Mouse (Mus musculus): ENCODE measurements around the gene Iqschfp. TPM values are rescaled to one million over a fixed set of nuclear protein-coding genes. Genes with fewer than 3 reads are reported as not detected.

The Iqschfp gene
- polyA plus RNA-seq, 1 experiment from 2014 or later = not detected

DNA sequence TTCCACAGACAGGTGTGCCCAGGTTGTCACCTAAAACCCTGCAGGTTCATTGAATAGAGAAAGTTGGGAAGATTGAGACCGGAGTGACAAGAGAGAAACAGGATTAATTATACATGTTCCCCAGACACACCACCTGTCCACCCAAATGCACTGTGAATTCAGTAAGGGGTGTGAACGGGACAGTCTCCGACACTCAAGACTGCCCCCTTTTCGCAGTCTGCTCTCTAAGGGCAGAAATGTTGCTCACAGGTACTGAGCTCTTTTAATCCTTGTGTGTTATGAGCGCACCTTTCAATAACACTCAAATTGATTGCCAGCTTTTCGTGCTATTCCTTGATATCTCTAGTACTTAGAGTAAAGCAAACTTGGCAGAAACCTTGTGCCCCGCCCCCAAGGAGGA lies 460.9 kb downstream of the Iqschfp start:
- H3K27me3 ChIP-seq (ENCODE audit: insufficient read depth, low read length) = no peaks in the 10 kb centered on the region
- H3K27ac ChIP-seq (ENCODE audit: low read depth) = no peak overlapping the region
- H3K9me3 ChIP-seq (ENCODE audit: low read length) = no peaks in the 10 kb centered on the region
- no peak for DNase-seq
- no peaks in the 10 kb centered on the region for H3K4me1 ChIP-seq (ENCODE audit: insufficient read depth)
- no peak overlapping the region for H3K9ac ChIP-seq (replicated peaks)
- no peak for ATAC-seq
- no peak overlapping the region for H3K4me2 ChIP-seq (ENCODE audit: low read depth, low read length)
- no peaks in the 10 kb centered on the region for H3K36me3 ChIP-seq (replicated peaks; ENCODE audit: insufficient read depth, low read length)
- WGBS (ENCODE audit: insufficient replicate concordance) = 74% methylated on average over 7 of the region's 7 CpGs
- H3K4me3 ChIP-seq (ENCODE audit: low read depth, low read length) = no peak overlapping the region
- TF ChIP-seq CTCF (IDR thresholded peaks at IDR 0.05; ENCODE audit: low read depth) (no peak), EP300 (IDR thresholded peaks at IDR 0.05; ENCODE audit: low read depth) (no peak)

DNA sequence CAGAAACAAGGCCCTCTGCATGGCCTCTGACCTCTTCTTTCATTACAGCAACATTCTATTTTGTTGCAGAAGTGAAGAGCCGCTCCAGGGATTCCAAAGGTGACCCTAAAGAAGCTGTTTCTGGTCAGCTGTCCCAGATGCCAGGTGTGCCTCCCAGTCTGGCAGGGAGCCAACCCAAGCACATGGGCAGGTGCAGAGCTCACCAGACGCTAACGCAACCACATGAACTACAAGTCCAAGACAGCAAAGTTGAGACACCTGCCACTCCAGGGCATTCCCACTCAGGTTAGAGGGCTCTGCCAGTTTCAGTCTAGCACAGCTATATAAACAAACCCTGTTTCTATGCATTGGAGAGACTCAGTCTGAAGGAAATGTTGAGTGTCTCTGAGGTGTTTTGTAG lies 461.5 kb downstream of the Iqschfp start:
- Histone ChIP-seq H3K4me1 (ENCODE audit: insufficient read depth) (no peaks in the 10 kb centered on the region), H3K27me3 (ENCODE audit: insufficient read depth, low read length) (no peaks in the 10 kb centered on the region), H3K4me2 (ENCODE audit: low read depth, low read length) (no peak overlapping the region), H3K4me3 (ENCODE audit: low read depth, low read length) (no peak overlapping the region), H3K9me3 (ENCODE audit: low read length) (no peaks in the 10 kb centered on the region), H3K27ac (ENCODE audit: low read depth) (no peak overlapping the region), H3K9ac (replicated peaks) (no peak overlapping the region), H3K36me3 (replicated peaks; ENCODE audit: insufficient read depth, low read length) (no peaks in the 10 kb centered on the region)
- DNase-seq = no peak
- TF ChIP-seq EP300 (IDR thresholded peaks at IDR 0.05; ENCODE audit: low read depth) (no peak), CTCF (IDR thresholded peaks at IDR 0.05; ENCODE audit: low read depth) (no peak)
- WGBS (ENCODE audit: insufficient replicate concordance) = 82% methylated on average over 3 of the region's 3 CpGs
- no peak for ATAC-seq

DNA sequence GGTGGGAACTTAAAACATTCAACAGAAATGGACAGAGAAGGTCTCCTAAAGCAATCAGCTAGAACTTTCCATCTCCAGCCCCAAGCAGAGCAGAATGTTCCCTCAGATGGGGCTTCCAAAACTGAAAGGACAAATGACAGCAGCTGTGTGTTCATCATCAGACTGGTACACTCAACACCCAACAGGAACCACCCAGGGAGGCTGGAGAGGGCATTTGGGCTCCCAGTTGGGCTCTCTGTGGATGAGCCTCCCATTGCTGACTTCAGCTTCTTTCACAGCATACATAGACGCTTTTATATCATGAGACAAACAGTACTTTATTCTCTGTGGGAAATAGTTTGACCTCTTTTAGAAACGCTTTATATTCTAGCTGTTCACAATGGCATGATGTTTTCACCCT lies 464.5 kb downstream of the Iqschfp start:
- DNase-seq (no peak), ATAC-seq (no peak)
- H3K4me1 ChIP-seq (ENCODE audit: insufficient read depth) = no peaks in the 10 kb centered on the region
- H3K27ac ChIP-seq (ENCODE audit: low read depth) = no peak overlapping the region
- H3K4me2 ChIP-seq (ENCODE audit: low read depth, low read length) = no peak overlapping the region
- H3K27me3 ChIP-seq (ENCODE audit: insufficient read depth, low read length) = no peaks in the 10 kb centered on the region
- H3K4me3 ChIP-seq (ENCODE audit: low read depth, low read length) = no peak overlapping the region
- TF ChIP-seq CTCF (IDR thresholded peaks at IDR 0.05; ENCODE audit: low read depth) (no peak), EP300 (IDR thresholded peaks at IDR 0.05; ENCODE audit: low read depth) (no peak)
- 83% methylated on average over 2 of the region's 2 CpGs for WGBS (ENCODE audit: insufficient replicate concordance)
- no peaks in the 10 kb centered on the region for H3K9me3 ChIP-seq (ENCODE audit: low read length)
- H3K36me3 ChIP-seq (replicated peaks; ENCODE audit: insufficient read depth, low read length) = no peaks in the 10 kb centered on the region
- H3K9ac ChIP-seq (replicated peaks) = no peak overlapping the region

DNA sequence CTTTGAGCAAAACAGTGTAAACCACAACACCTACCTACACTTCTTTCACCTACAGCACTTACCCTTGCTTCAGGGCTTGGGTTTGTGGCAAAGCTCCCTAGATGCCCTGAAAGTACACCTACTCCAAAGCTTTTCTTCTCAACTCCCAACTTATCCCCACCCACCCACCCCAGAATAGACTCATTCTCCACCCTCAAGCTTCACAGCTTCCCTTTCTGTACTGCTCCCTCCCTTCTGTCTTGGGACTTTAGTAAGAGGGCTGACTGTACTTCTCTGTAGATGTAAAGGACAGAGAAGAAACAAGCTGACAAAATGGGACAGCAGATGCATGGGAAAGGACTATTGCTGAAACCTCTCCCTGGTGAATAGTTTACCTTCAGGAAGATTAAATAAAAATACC lies 476.0 kb downstream of the Iqschfp start:
- TF ChIP-seq EP300 (IDR thresholded peaks at IDR 0.05; ENCODE audit: low read depth) (no peak), CTCF (IDR thresholded peaks at IDR 0.05; ENCODE audit: low read depth) (no peak)

DNA sequence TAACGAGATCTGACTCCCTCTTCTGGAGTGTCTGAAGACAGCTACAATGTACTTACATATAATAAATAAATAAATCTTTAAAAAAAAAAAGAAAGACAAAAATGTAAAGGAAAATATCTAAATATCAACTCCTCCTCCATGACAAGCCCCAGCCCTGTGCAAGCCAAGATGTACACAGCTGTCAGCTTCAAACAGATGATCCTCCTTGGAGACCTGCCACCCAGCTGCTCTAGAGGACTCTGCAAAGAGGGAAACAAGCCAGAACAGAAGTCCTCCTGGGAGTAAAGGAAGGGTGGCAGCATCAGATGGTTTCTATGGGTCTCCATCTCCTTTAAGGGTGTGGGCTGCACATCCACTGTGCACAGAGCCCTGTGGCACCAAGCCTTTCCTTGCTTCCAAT lies 480.9 kb downstream of the Iqschfp start:
- WGBS (ENCODE audit: insufficient replicate concordance) = no CpG with 5 or more reads among the region's 1 CpGs
- no peak for DNase-seq
- Histone ChIP-seq H3K4me2 (ENCODE audit: low read depth, low read length) (no peak overlapping the region), H3K9ac (replicated peaks) (no peak overlapping the region), H3K27me3 (ENCODE audit: insufficient read depth, low read length) (no peaks in the 10 kb centered on the region), H3K36me3 (replicated peaks; ENCODE audit: insufficient read depth, low read length) (no peaks in the 10 kb centered on the region), H3K9me3 (ENCODE audit: low read length) (no peaks in the 10 kb centered on the region), H3K4me3 (ENCODE audit: low read depth, low read length) (no peak overlapping the region), H3K27ac (ENCODE audit: low read depth) (no peak overlapping the region), H3K4me1 (ENCODE audit: insufficient read depth) (no peaks in the 10 kb centered on the region)
- TF ChIP-seq EP300 (IDR thresholded peaks at IDR 0.05; ENCODE audit: low read depth) (no peak), CTCF (IDR thresholded peaks at IDR 0.05; ENCODE audit: low read depth) (no peak)
- no peak for ATAC-seq

More for the DNA sequence above, 476.0 kb downstream of the Iqschfp start:
- H3K9ac ChIP-seq (replicated peaks) = no peak overlapping the region
- no peaks in the 10 kb centered on the region for H3K4me1 ChIP-seq (ENCODE audit: insufficient read depth)
- no peak overlapping the region for H3K4me3 ChIP-seq (ENCODE audit: low read depth, low read length)
- H3K9me3 ChIP-seq (ENCODE audit: low read length) = no peaks in the 10 kb centered on the region
- H3K4me2 ChIP-seq (ENCODE audit: low read depth, low read length) = no peak overlapping the region
- ATAC-seq = no peak
- no peaks in the 10 kb centered on the region for H3K27me3 ChIP-seq (ENCODE audit: insufficient read depth, low read length)
- no peaks in the 10 kb centered on the region for H3K36me3 ChIP-seq (replicated peaks; ENCODE audit: insufficient read depth, low read length)
- no peak for DNase-seq
- no peak overlapping the region for H3K27ac ChIP-seq (ENCODE audit: low read depth)

- no peak overlapping the region for H3K27ac ChIP-seq (ENCODE audit: low read depth)
- ATAC-seq (no peak), DNase-seq (no peak)
- no peaks in the 10 kb centered on the region for H3K9me3 ChIP-seq (ENCODE audit: low read length)
- no peak overlapping the region for H3K9ac ChIP-seq (replicated peaks)
- H3K36me3 ChIP-seq (replicated peaks; ENCODE audit: insufficient read depth, low read length) = no peaks in the 10 kb centered on the region
- TF ChIP-seq CTCF (IDR thresholded peaks at IDR 0.05; ENCODE audit: low read depth) (no peak), EP300 (IDR thresholded peaks at IDR 0.05; ENCODE audit: low read depth) (no peak)
- H3K4me1 ChIP-seq (ENCODE audit: insufficient read depth) = no peaks in the 10 kb centered on the region
- H3K4me3 ChIP-seq (ENCODE audit: low read depth, low read length) = no peak overlapping the region
- 25% methylated on average over 10 of the region's 10 CpGs for WGBS (ENCODE audit: insufficient replicate concordance)
- no peak overlapping the region for H3K4me2 ChIP-seq (ENCODE audit: low read depth, low read length)
- no peaks in the 10 kb centered on the region for H3K27me3 ChIP-seq (ENCODE audit: insufficient read depth, low read length)
These were observed 483.1 kb downstream of the Iqschfp start for GRCm38 (mm10) chr3:68375100-68375508.

Measured in liver, postnatal 0 days (tissue).